Mouse (Mus musculus) bone marrow macrophage, adult 2 months (primary cell): ENCODE measurements around the gene Qk.

Experiments used
- CTCF ChIP-seq: IDR thresholded peaks from 2 replicates; pipeline ENCODE4 v1.5.1; 2012; ENCODE audit warnings: low read depth, mild to moderate bottlenecking, low read length, moderate library complexity
- POLR2A ChIP-seq: IDR thresholded peaks from 2 replicates; pipeline ENCODE4 v1.6.1; 2012; ENCODE audit warnings: mild to moderate bottlenecking, low read depth, low read length, borderline replicate concordance

DNA sequence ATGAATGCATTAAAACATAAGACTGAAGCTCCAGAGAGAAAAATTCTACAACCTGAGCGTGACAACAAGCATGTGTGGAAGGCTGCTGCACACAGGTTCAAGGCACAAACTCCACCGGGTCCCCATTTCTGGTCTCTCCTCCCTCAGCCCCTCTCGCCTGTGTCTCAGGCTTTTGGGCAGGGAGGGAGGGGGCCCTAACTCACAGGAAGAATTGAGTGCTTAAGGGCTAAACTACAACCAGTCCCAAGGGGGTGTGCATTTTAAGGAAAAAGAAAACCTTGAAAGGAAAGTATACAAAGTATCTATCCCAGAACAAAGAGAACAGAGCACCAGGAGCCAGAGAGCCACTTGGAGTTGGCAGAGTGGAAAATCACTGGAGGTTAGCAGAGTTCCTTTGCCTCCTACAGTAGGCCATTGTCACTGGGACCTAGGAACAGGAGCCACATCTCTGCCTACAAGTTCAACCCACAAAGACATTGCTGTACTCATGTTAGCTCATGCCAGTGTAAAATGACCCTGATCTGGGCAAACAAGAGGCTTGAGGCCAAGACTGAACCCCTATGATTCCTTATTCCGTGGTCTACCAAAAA is 132.1 kb downstream of the Qk start:
- TF ChIP-seq POLR2A (no peak), CTCF (no peak)
